Mouse (Mus musculus) skeletal muscle tissue, postnatal 0 days (tissue): ENCODE results near the gene Twsg1. TPM values are rescaled to one million over a fixed set of nuclear protein-coding genes. Genes with fewer than 3 reads are reported as not detected.

ENCODE experiments used
- polyA plus RNA-seq: library from polyadenylated mRNA; unstranded; fragments of >200 nt; fragmentation: Nextera tagmentation; extraction: Ambion mirVana; gene quantifications from 2 replicates; pipeline ENCODE4 v1.2.1, GENCODE M21; 2015

Gene Twsg1
- 29.9 and 30.6 TPM in 2 replicates for polyA plus RNA-seq

DNA sequence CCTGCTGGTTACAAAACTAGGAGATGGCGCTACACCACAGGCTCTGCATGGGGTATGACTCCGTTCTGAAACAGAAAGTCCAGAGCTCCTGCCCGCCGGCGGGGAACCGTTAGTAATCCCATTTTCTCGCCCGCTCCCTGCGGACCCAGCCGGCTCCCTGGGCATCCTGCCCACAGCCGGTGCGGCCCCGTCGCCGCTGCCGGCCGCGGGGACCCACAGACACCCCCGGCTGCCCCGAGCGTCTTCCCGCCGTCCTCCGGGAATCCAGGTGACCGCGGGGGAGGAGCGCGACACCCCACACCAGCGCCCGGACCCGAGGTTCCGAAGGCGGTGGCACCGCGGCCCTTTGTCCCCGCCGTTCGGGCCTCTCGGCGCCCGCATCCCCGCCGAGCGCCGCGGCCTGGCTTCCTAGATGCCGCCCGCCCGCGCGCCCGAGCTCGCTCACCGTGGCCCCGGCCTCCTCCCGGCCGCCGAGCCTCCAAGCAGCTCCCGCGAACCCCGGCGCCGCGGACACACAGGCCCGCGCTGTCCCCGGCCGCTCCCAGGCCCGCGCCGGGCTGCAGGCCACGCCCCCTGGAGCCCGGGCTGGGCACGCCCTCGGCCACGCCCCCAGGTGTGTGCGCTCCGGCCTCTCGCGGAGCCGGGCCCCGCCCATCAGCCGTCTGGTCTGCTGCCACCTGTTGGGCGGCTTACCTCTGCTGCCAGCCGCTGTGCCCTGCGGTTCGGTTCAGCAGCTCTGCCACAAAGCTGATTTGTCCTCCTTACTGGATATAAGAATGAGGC, at the start of gene Twsg1:
TSS of gene Twsg1 (minus strand) at position 605 of the 783 bp plus-strand sequence.

DNA sequence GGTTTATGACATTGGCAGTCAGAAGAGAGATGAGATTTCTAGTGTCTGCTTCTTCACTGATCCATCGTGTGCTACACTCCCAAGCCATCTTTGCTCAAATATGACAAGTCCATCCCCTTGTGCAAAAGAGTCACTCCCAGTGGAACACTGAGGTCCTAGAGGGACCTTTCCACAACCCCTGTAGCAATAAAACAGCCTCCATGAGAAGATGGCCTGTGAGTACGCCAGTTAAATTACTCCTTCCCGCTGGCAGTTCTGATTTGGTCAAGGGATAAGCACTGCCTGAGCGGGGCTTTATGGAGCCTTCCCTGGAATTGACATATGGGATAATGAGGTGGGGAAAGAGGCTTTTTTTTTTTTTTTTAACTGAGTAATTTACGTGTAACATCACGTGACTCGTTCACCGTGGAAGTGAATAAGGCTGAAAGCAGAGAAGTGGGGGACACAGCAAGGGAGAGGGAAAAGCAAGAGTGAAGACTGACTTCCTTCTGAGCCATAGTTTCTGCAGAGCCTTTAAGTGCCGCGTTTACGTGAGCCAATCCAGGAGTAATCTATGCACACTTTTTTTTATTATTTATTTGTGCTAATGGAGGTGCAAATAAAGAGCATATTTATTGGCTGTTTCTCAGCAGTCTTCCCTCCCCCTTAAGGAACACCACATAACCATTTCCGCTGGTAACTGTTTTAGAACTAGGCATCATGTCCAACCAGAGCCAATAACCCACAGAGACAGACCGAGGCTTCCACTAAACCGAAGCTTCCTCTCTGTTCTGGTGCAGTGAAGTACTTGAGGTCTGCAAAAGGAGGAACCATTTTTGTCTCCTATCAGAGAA, 65.1 kb downstream of the Twsg1 start, which contains the start of gene Ralbp1:
TSS of gene Ralbp1 (minus strand) at position 102 of the 833 bp plus-strand sequence.

Other genes with a start within 250 kb of the Twsg1 start
- 22.6 and 28.5 TPM in 2 replicates for gene Rab31, start 178.5 kb downstream of the Twsg1 start, polyA plus RNA-seq
- 15.1 and 16.1 TPM in 2 replicates for gene Ppp4r1, start 168.7 kb downstream of the Twsg1 start, polyA plus RNA-seq
- 43.2 and 47.4 TPM in 2 replicates for gene Ralbp1, start 65.4 kb downstream of the Twsg1 start, polyA plus RNA-seq
- gene Ankrd12, start 125.9 kb upstream of the Twsg1 start, polyA plus RNA-seq: 12.9 and 15.2 TPM in 2 replicates
- 702 and 834 TPM in 2 replicates for gene Ndufv2, start 150.3 kb upstream of the Twsg1 start, polyA plus RNA-seq
- gene Washc1, start 160.3 kb upstream of the Twsg1 start, polyA plus RNA-seq: 21.4 and 27.0 TPM in 2 replicates
- 1.8 and 2.2 TPM in 2 replicates for gene Ddx11, start 172.3 kb upstream of the Twsg1 start, polyA plus RNA-seq